Mouse (Mus musculus): ENCODE measurements around the gene Gm49396. TPM values are rescaled to one million over a fixed set of nuclear protein-coding genes. Genes with fewer than 3 reads are reported as not detected.

Gene Gm49396
- polyA plus RNA-seq, 1 experiment = not detected

GRCm38 (mm10) chr7:30588676-30589434, 25.7 kb downstream of the Gm49396 start, which contains the start of gene Kmt2b:
TSS of gene Kmt2b (minus strand) at chr7:30588726.
- Histone ChIP-seq H3K4me3 (ENCODE audit: insufficient read depth, low read depth, low read length) (peak within 1 kb of the TSS; percentile 85), H3K27ac (ENCODE audit: insufficient read depth, low read depth, low read length) (peak within 1 kb of the TSS; percentile 43), H3K4me1 (ENCODE audit: control insufficient read depth, insufficient read depth, low read length) (peaks cover 19% of the 10 kb centered on the region)
- WGBS = under 1% methylated on average over 63 of the region's 68 CpGs
- TF ChIP-seq POLR2A (IDR thresholded peaks at IDR 0.05; ENCODE audit: insufficient read depth, low read depth, low read length) (no peak), CTCF (IDR thresholded peaks at IDR 0.05; ENCODE audit: insufficient read depth, low read depth, low read length) (no peak)

- Histone ChIP-seq H3K4me3 (ENCODE audit: insufficient read depth, low read depth, low read length) (peak overlapping the region; percentile 85), H3K4me1 (ENCODE audit: control insufficient read depth, insufficient read depth, low read length) (peaks cover 19% of the 10 kb centered on the region), H3K27ac (ENCODE audit: insufficient read depth, low read depth, low read length) (peak overlapping the region; percentile 43)
- TF ChIP-seq CTCF (IDR thresholded peaks at IDR 0.05; ENCODE audit: insufficient read depth, low read depth, low read length) (peak; percentile 87), POLR2A (IDR thresholded peaks at IDR 0.05; ENCODE audit: insufficient read depth, low read depth, low read length) (no peak)
- 26% methylated on average over 40 of the region's 40 CpGs for WGBS
Measured at GRCm38 (mm10) chr7:30589435-30590301, 26.5 kb downstream of the Gm49396 start.

DNA sequence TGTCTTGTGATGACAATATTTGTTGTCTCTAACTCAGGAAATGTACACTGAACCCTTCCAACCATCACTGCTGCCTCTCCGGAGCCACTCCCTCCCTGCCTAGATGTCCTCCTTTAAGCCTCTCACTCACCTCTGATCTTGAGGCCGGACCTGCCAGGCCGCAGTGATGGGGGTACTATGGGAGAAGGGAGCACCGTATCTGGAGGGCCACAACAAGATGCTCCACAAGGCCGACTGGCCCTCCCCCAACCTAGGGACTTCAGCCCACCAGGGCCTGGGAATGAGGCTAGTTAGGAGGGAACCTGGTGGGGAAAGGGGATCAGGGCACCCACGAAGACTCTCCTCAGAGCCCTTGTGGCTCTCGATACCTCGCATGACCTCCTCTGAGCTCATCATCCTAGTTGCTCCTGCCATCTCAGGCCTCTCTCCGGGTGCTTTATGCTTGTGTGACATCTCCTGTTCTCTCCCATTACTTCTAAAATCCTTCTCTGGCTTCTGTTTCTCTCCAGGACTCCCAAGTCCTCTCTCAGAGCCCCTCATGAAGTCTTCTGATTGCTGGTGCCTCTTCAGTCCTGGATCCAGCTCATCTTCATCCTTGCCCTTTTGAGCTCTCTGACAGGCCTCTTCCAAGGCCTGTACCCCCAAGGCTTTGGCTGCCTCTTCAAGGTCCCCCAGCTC, 27.9 kb downstream of the Gm49396 start:
- WGBS = 87% methylated on average over 9 of the region's 9 CpGs
- TF ChIP-seq CTCF (IDR thresholded peaks at IDR 0.05; ENCODE audit: insufficient read depth, low read depth, low read length) (no peak), POLR2A (IDR thresholded peaks at IDR 0.05; ENCODE audit: insufficient read depth, low read depth, low read length) (no peak)
- Histone ChIP-seq H3K4me1 (ENCODE audit: control insufficient read depth, insufficient read depth, low read length) (peaks cover 16% of the 10 kb centered on the region), H3K4me3 (ENCODE audit: insufficient read depth, low read depth, low read length) (no peak overlapping the region), H3K27ac (ENCODE audit: insufficient read depth, low read depth, low read length) (no peak overlapping the region)

GRCm38 (mm10) chr7:30591605-30591951, 28.4 kb downstream of the Gm49396 start:
- no peak for TF ChIP-seq POLR2A (IDR thresholded peaks at IDR 0.05; ENCODE audit: insufficient read depth, low read depth, low read length)
- TF ChIP-seq CTCF (IDR thresholded peaks at IDR 0.05; ENCODE audit: insufficient read depth, low read depth, low read length) = no peak
- Histone ChIP-seq H3K4me3 (ENCODE audit: insufficient read depth, low read depth, low read length) (no peak overlapping the region), H3K27ac (ENCODE audit: insufficient read depth, low read depth, low read length) (no peak overlapping the region), H3K4me1 (ENCODE audit: control insufficient read depth, insufficient read depth, low read length) (peaks cover 11% of the 10 kb centered on the region)
- 40% methylated on average over 4 of the region's 4 CpGs for WGBS

DNA sequence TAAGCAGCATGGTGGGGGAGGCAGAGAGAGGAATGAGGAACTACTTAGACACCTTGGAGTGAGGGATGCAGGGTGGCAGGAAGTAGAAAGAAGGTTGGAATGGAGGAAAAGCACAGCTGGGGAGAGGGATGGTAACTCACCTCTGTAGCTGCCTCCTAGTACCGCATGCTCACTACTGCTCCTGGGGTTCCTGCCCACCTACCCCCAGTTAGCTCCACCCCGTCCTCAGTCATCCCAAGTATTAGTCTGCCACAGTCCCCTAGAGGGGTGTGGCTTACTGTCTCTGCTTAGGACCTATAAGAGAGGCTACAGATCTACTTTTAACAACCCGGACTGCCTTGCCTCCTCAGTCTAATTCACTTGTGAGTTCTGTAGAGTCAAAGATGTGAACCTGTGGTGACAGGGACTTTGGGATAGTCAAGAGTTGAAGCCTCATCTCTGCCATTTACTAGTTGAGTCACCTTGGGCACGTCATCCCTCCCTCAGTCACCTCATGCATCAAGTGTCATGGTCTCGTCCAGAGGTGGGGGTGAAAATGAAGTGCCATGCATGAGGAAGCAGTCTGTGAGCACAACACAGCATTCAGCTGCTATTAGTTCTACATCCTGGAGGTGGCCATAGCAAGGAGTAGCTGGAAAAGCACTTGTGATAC, 29.8 kb downstream of the Gm49396 start:
- 69% methylated on average over 5 of the region's 5 CpGs for WGBS

DNA sequence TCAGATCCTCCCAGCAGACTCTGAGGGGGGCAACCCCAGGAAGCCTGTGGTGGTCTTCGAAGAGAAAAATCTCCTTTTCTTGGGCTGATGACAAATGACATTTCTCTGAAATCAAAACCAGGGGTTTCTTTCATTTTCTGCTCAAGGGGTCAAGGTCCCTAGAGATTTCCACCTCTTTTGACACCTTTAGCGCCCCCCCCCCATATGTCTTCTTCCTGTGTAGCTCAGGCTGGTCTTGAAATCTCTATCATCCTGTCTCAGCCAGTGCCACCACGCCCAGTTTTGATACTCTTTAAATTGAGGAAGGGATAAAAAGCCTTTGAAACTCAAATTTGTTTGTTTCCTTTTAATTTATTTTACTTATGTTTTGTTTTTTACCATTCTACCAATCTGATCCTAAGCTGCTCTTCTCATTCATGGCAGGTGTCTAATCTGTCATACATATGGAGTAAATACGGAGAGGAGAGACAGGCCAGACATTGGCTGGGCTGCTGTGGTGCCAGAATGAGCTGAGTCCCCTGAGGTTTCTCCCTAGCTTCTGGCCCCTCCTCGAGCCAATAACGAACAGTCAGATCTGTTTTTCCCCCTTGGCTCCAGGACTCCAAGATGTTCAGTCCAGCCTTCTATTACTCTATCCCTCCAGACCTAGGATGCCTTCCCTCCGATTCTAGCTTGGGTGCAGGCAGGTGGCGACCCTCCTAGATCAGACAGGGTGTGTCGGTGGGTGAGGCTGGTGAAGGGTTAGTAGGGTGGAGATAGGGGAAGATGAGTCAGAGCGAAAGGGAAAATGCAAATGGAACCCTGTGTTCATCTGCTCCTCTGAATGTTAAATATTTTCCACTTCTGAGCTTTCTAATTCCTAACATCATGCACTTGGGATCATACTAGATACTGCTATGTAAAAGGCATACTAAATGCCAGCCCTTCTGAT, 30.7 kb downstream of the Gm49396 start:
- no peak for TF ChIP-seq CTCF (IDR thresholded peaks at IDR 0.05; ENCODE audit: insufficient read depth, low read depth, low read length)
- TF ChIP-seq POLR2A (IDR thresholded peaks at IDR 0.05; ENCODE audit: insufficient read depth, low read depth, low read length) = no peak
- Histone ChIP-seq H3K4me3 (ENCODE audit: insufficient read depth, low read depth, low read length) (no peak overlapping the region), H3K4me1 (ENCODE audit: control insufficient read depth, insufficient read depth, low read length) (peaks cover 5% of the 10 kb centered on the region), H3K27ac (ENCODE audit: insufficient read depth, low read depth, low read length) (no peak overlapping the region)
- WGBS = 74% methylated on average over 10 of the region's 10 CpGs

More for the DNA sequence above, 29.8 kb downstream of the Gm49396 start:
- H3K4me3 ChIP-seq (ENCODE audit: insufficient read depth, low read depth, low read length) = no peak overlapping the region
- H3K27ac ChIP-seq (ENCODE audit: insufficient read depth, low read depth, low read length) = no peak overlapping the region
- no peak for TF ChIP-seq POLR2A (IDR thresholded peaks at IDR 0.05; ENCODE audit: insufficient read depth, low read depth, low read length)
- TF ChIP-seq CTCF (IDR thresholded peaks at IDR 0.05; ENCODE audit: insufficient read depth, low read depth, low read length) = no peak
- peaks cover 5% of the 10 kb centered on the region for H3K4me1 ChIP-seq (ENCODE audit: control insufficient read depth, insufficient read depth, low read length)

DNA sequence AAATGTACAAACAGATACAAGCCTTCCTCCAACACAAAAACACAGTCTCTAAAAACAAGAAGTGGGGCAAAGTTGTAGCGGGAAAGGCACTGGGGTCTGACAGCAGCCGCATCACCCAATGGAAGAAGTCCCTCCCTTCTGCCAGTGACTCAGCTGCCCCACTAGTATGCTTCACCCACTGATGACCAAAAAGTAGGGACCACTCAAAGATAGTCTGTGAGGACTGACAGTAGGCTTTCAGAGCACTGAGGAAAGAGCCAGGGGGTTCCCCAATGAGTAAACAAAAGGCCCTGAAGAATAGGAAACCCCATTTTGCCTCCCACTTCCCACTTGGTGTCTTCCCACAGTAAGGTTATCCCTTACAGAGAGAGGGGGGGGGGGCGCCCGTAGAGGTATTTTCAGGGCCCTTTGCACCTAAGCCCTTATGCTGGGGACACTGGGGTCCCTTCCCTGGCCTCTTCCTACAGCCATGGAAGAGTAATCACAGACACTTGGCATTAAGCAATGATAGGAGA, 31.4 kb downstream of the Gm49396 start:
- no peak overlapping the region for H3K27ac ChIP-seq (ENCODE audit: insufficient read depth, low read depth, low read length)
- peaks cover 4% of the 10 kb centered on the region for H3K4me1 ChIP-seq (ENCODE audit: control insufficient read depth, insufficient read depth, low read length)
- 59% methylated on average over 4 of the region's 4 CpGs for WGBS
- TF ChIP-seq POLR2A (IDR thresholded peaks at IDR 0.05; ENCODE audit: insufficient read depth, low read depth, low read length) (no peak), CTCF (IDR thresholded peaks at IDR 0.05; ENCODE audit: insufficient read depth, low read depth, low read length) (no peak)
- H3K4me3 ChIP-seq (ENCODE audit: insufficient read depth, low read depth, low read length) = no peak overlapping the region

Measured in olfactory bulb, adult 2 months (tissue).